Mouse (Mus musculus) layer of hippocampus, adult 2 months (tissue): ENCODE measurements at regions not wholly inside any gene's neighbourhood (a gene's known extent, or its start where the extent isn't known, plus 50 kb on each side); places are given as distances from the start of the nearest gene placed in this dataset.
A peak's percentile ranks its signal among the peaks of the same experiment; 100 is the strongest.
"Not testable (repeated sequence)": the region's sequence is repeated elsewhere in the genome, so short reads cannot be mapped to it uniquely, and the experiment has no call there.

ENCODE experiments used
- DNase-seq, 2 experiments: peaks; one replicate each; pipeline ENCODE4 v3.0.0; 2022; ENCODE audit warnings: low spot score in 2 of 2
- H3K27ac ChIP-seq: fragments of 200-600 bp; 2 replicates; pipeline ENCODE4 v1.8.1; 2022
- H3K4me3 ChIP-seq: fragments of 200-600 bp; 2 replicates; pipeline ENCODE4 v1.8.1; 2022; ENCODE audit warnings: mild to moderate bottlenecking
- CTCF ChIP-seq: fragments of 200-600 bp; conservative IDR thresholded peaks from 2 replicates; pipeline ENCODE4 v1.8.1; 2022; ENCODE audit warnings: antibody characterized with exemption, mild to moderate bottlenecking, moderate library complexity

DNA sequence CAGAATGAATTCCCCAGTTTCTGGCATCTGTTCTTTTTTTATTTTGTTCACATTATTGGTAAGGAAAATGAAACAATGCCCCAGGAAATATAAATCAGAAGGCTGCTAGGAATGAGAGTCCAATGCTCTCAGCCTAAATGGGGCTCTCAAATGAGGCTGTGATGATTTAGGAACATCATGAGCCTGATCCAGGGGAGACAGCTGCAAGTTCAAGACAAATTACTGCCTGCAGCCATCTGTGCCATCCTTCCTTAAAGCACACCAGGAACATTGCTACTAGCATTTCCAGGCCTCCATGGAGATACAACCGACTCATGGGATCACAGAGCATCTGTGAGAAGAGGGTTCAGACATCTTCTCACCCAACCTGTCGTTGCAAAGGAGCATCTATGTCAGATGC lies 219.6 kb downstream of the Cep170 start:
- TF ChIP-seq CTCF = no peak
- peak in 1 of 2 experiments; percentile 2 for DNase-seq
- H3K27ac ChIP-seq = no peak overlapping the region
- no peak overlapping the region for H3K4me3 ChIP-seq

GRCm38 (mm10) chr1:176588144-176588543 lies 225.7 kb downstream of the Cep170 start:
- TF ChIP-seq CTCF = no peak
- DNase-seq = no peak
- Histone ChIP-seq H3K27ac (no peak overlapping the region), H3K4me3 (no peak overlapping the region)

DNA sequence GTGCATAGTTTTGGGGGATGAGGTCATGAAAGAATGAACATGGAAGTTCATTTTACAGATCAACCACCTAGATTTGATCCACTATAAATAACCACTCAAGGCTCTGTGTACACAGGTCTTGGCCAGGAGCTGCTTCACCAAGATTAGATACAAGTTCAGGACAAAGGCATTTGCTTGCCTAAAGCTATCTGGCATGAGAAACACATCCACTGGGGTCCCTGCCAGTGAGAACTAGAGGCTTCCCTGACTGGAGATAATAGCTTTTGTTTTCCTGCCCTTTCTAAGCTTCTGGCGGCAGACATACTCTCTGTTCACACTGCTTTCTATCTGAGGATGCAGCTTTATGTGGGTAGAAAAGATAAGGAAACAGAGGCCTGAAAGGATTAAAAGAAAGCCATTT lies 240.2 kb downstream of the Cep170 start:
- Histone ChIP-seq H3K27ac (no peak overlapping the region), H3K4me3 (no peak overlapping the region)
- no peak for DNase-seq
- no peak for TF ChIP-seq CTCF

GRCm38 (mm10) chr1:176558457-176559415 lies 255.1 kb downstream of the Cep170 start:
- no peak for TF ChIP-seq CTCF
- no peak overlapping the region for H3K4me3 ChIP-seq

DNA sequence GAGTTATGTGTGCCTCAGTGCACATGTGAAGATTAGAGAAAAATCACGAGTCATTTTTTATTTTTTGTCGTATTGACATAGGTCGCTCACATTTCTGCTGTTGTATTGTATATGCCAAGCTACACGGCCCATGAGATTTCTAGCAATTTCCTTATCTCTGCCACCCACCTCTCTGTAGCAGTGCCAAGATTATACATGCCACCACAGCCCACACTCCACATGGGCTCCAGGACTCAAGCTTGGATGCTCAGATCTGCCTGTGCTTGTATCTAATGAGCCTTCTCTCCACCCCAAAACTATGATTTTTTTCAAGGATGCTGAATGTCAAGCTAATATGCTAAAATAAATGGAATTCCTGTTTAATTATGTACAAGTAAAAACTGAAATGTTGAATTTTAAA lies 259.3 kb upstream of the Pld5 start:
- Histone ChIP-seq H3K4me3 (no peak overlapping the region), H3K27ac (no peak overlapping the region)
- DNase-seq = peak; percentile 16 to 36
- no peak for TF ChIP-seq CTCF

More at GRCm38 (mm10) chr1:176558457-176559415, 255.1 kb downstream of the Cep170 start:
- no peak overlapping the region for H3K27ac ChIP-seq
- DNase-seq = no peak

GRCm38 (mm10) chr1:176529037-176529436 lies 253.9 kb upstream of the Pld5 start:
- no peak for DNase-seq
- H3K4me3 ChIP-seq = no peak overlapping the region

GRCm38 (mm10) chr1:176511467-176511866 lies 236.4 kb upstream of the Pld5 start:
- TF ChIP-seq CTCF = no peak
- DNase-seq = no peak
- H3K27ac ChIP-seq = no peak overlapping the region
- no peak overlapping the region for H3K4me3 ChIP-seq

More at GRCm38 (mm10) chr1:176529037-176529436, 253.9 kb upstream of the Pld5 start:
- H3K27ac ChIP-seq = no peak overlapping the region
- no peak for TF ChIP-seq CTCF

DNA sequence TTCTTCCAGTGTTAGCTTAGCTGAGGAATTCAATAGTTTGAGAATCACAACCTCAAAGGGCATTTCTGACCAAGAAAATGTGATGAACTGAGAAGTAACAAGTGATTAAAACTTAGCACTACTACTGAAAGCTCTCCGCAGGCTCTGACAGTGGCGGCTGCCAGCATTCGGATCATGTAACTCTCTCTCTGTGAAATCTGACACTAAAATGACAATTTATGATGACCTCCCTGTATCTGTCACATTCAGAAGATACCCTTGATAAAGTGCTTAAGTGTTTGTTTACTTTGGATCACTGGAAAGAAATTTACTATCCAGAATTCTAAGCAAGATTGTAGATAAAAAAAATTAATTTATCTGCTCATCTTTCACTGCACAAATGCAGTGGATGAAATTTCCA lies 230.3 kb upstream of the Pld5 start:
- H3K27ac ChIP-seq = no peak overlapping the region
- no peak for TF ChIP-seq CTCF
- no peak overlapping the region for H3K4me3 ChIP-seq
- no peak for DNase-seq

GRCm38 (mm10) chr1:176504731-176505130 lies 229.6 kb upstream of the Pld5 start:
- H3K27ac ChIP-seq, DNase-seq, H3K4me3 ChIP-seq: not testable (repeated sequence)

GRCm38 (mm10) chr1:176499010-176499650 lies 224.0 kb upstream of the Pld5 start:
- DNase-seq = no peak
- no peak overlapping the region for H3K4me3 ChIP-seq
- no peak overlapping the region for H3K27ac ChIP-seq
- TF ChIP-seq CTCF = no peak

DNA sequence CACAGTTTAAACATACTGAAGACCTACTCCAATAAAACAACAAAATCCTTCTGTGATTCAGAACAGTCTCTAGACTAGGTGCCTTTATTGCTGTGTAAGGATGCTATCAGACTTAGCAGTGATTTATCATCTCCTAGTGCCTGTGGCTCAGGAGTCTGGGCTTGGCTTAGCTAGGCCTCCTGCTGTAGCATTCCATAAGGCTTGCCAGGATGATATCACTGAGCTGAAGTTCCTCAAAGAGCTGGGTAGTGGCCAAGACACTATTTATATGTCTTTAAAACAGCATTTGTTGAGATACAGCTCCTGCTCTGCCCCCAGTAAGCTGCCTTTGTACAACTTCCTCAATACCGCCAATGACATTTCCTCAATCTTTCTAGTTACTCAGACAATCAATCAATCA lies 193.4 kb upstream of the Pld5 start:
- no peak for TF ChIP-seq CTCF
- no peak for DNase-seq
- no peak overlapping the region for H3K4me3 ChIP-seq
- no peak overlapping the region for H3K27ac ChIP-seq

GRCm38 (mm10) chr1:176462125-176462524 lies 187.0 kb upstream of the Pld5 start:
- TF ChIP-seq CTCF = no peak
- no peak overlapping the region for H3K4me3 ChIP-seq
- no peak for DNase-seq
- H3K27ac ChIP-seq = no peak overlapping the region

DNA sequence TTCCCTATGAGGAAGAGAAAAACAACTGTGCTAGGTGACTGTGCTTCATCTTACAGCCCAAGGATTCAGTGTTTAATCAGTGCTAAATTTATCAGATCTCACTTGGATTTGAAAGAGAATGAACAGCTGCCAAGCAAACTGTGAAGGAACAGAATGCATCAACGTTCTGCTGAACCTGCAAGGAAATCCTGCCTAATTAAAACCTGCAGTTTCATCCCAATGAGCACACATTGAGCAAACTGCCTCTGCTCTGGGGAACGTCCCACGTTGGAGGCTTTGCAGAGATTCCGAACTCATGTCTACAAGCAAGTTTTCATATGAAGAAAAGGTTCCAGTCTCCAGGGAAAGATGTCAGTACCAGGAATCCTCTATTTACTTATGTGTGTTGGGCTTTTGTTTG lies 171.6 kb upstream of the Pld5 start:
- TF ChIP-seq CTCF = no peak
- Histone ChIP-seq H3K27ac (no peak overlapping the region), H3K4me3 (no peak overlapping the region)
- peak in 1 of 2 experiments; percentile 44 for DNase-seq
